Mouse (Mus musculus) small intestine, adult 2 months (tissue): ENCODE measurements at regions not wholly inside any gene's neighbourhood (a gene's known extent, or its start where the extent isn't known, plus 50 kb on each side); places are given as distances from the start of the nearest gene placed in this dataset.

Experiments
- H3K27ac ChIP-seq: fragments of 200-500 bp; 2 replicates; pipeline ENCODE4 v1.5.1; 2012; ENCODE audit warnings: low read depth, low read length, control low read depth, inconsistent platforms; ENCODE audit not compliant: insufficient read depth
- H3K27me3 ChIP-seq: fragments of 200-500 bp; 2 replicates; pipeline ENCODE4 v1.6.1; 2012; ENCODE audit warnings: mild to moderate bottlenecking, moderate library complexity, low read length, inconsistent platforms; ENCODE audit not compliant: control insufficient read depth, insufficient read depth
- H3K36me3 ChIP-seq: fragments of 200-500 bp; 2 replicates; pipeline ENCODE4 v1.6.1; 2012; ENCODE audit warnings: mild to moderate bottlenecking, low read length, control low read depth, inconsistent platforms; ENCODE audit not compliant: control insufficient read depth, insufficient read depth
- H3K4me1 ChIP-seq: fragments of 200-500 bp; 2 replicates; pipeline ENCODE4 v1.6.1; 2012; ENCODE audit warnings: low read length, inconsistent platforms, mixed read lengths; ENCODE audit not compliant: control insufficient read depth, insufficient read depth, insufficient read length
- H3K4me3 ChIP-seq: fragments of 200-500 bp; 2 replicates; pipeline ENCODE4 v1.5.1; 2012; ENCODE audit warnings: low read depth, mild to moderate bottlenecking, control low read depth, inconsistent platforms, low read length, moderate library complexity
- CTCF ChIP-seq: fragments of 200-500 bp; IDR thresholded peaks from 2 replicates; pipeline ENCODE4 v1.5.1; 2012; ENCODE audit warnings: low read depth, mild to moderate bottlenecking, control low read depth, inconsistent platforms, low read length, moderate library complexity, mixed read lengths; ENCODE audit not compliant: insufficient replicate concordance, insufficient read length; ENCODE audit errors: extremely low read depth
- POLR2A ChIP-seq: fragments of 200-500 bp; IDR thresholded peaks from 2 replicates; pipeline ENCODE4 v1.6.1; 2012; ENCODE audit warnings: low read depth, mild to moderate bottlenecking, control low read depth, inconsistent platforms, low read length, moderate library complexity
- WGBS: fragments of 180-500 bp; shearing (Covaris S2); methylation state at CpG from one replicate; pipeline ENCODE4 v1.1.7; 2018; 5-methylcytosine and 5-hydroxymethylcytosine counted together

DNA sequence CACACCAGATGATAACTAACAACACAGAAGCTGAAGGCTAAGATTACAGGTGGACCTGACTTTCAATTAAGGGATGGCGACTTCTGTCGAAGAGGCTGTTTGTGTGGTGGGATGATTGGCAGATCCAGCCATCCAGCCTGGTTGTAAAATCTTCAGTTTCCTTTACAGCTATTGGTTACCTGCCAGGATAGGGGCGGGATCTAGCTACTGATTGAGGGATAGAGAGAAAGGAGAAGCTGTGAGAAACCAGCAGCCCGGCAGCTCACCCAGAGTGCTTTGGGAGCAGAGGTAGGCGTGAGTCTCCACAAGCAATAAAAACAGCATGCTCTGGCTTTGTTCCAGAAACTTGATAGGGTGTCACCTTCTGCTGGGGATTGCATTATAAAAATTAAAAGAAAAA, 119.1 kb upstream of the Mocs1 start:
- no peak for TF ChIP-seq POLR2A
- no peak for TF ChIP-seq CTCF
- Histone ChIP-seq H3K4me1 (peaks cover 17% of the 10 kb centered on the region; the same call in 1 of the 2 replicates), H3K27ac (no peak overlapping the region), H3K27me3 (no peaks in the 10 kb centered on the region), H3K36me3 (no peaks in the 10 kb centered on the region), H3K4me3 (no peak overlapping the region)
- WGBS, result 9% methylated on average over 5 of the region's 5 CpGs

DNA sequence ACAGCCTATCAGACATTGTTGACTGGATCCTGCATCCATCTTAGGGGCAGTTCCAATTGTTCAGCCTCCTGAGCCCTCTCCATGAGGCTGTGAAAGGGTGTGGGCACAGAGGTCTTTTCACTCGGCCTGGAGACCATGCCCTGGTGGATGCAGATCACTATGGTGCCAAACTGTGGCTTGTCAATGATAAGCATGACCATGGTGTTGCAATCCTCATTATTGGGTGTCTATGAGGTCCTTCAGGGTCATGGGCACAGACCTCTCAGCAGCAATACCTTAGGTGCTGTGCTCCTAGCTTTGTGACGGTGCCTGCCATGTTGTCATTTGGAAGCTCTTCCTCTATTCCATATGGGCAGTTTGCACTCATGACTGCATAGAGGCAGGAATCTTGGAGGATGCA, 114.0 kb upstream of the Mocs1 start:
- 82% methylated on average over 2 of the region's 2 CpGs for WGBS
- Histone ChIP-seq H3K27me3 (no peaks in the 10 kb centered on the region), H3K27ac (no peak overlapping the region), H3K4me3 (no peak overlapping the region), H3K4me1 (no peaks in the 10 kb centered on the region; the same call in 1 of the 2 replicates), H3K36me3 (no peaks in the 10 kb centered on the region)
- TF ChIP-seq CTCF (no peak), POLR2A (no peak)

DNA sequence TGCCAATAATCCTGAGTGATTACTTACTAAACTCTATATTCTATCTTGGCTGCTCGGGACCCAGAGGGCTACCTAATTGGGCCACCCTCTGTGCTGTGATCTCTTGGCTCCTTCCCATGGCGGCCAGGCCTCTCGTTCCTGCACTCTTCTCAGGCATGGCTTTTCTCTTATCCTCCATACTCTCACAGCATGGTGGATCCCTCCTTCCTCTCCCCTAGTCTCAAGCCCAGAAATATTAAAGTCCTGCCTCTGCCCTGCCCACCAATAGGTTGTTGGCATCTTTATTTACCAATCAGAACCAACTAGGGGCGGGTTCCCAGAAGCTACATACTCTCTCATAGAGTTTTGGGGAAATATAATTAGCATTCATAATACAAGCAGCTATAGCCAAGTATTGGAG, 100.6 kb upstream of the Mocs1 start:
- Histone ChIP-seq H3K27me3 (no peaks in the 10 kb centered on the region), H3K27ac (no peak overlapping the region), H3K4me1 (no peaks in the 10 kb centered on the region), H3K36me3 (no peaks in the 10 kb centered on the region), H3K4me3 (no peak overlapping the region)
- 67% methylated on average over 4 of the region's 4 CpGs for WGBS
- TF ChIP-seq CTCF (no peak), POLR2A (no peak)

DNA sequence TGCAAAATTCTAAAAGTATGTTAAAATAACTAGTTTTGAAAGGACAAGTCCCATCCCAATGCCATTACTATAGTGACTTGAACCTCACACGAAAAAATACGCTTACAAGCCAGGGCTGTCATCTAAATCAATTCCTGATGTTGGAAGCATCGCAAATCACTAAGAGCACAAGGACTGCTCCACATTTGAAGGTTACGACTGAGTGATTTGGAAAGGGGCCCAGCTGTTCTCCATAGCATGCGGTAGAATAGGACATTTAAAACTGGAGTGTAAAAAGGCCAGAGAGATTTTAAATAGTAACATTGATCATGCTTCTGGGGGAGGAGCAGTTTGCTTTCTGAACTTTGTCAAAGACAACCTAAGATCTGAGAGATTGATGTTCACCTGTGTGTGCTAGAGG, 92.8 kb upstream of the Mocs1 start:
- 85% methylated on average over 5 of the region's 5 CpGs for WGBS
- Histone ChIP-seq H3K4me1 (no peaks in the 10 kb centered on the region), H3K36me3 (no peaks in the 10 kb centered on the region), H3K4me3 (no peak overlapping the region), H3K27me3 (no peaks in the 10 kb centered on the region), H3K27ac (no peak overlapping the region)
- TF ChIP-seq CTCF (no peak), POLR2A (no peak)

DNA sequence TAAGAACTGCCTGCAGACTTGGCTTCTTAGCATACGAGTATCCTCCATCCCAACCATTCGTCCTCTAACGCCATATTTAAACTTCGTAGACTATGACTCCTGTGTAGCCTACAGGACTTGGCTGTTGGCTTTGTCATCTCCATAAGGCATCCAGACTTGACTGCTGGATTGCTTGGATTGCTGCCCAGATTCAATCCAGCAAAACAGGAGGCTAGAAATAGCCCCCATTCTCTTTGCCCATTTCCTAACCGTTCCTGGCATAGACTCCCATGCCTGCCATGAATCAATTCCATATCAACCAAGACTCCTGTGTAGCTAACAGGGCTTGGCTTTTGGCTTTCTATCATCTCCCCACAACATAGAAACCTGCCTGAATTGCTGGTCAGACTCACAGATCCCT, 90.3 kb upstream of the Mocs1 start:
- Histone ChIP-seq H3K27ac (no peak overlapping the region), H3K27me3 (no peaks in the 10 kb centered on the region), H3K4me1 (no peaks in the 10 kb centered on the region), H3K4me3 (no peak overlapping the region), H3K36me3 (no peaks in the 10 kb centered on the region)
- TF ChIP-seq CTCF (no peak), POLR2A (no peak)
- WGBS, result 93% methylated on average over 5 of the region's 5 CpGs

DNA sequence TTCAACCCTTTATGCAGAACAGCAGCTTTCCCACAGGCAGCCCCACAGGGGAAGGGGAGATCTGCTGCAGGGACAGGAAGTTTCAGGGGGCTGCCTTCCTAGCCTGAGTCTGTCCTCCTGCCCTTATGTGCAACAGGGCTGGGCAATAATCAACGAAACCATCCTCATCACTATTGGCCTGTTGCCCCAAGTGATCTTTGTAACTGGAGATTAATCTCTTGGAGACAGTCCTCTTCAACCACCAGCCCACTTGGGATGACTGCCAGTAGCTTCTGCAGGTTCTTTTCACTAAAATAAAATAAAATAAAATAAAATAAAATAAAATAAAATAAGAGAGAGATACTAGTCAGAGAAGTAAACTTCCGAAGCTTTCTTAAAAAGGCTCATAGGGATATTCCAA, 85.5 kb upstream of the Mocs1 start:
- Histone ChIP-seq H3K27ac (no peak overlapping the region), H3K36me3 (no peaks in the 10 kb centered on the region), H3K27me3 (no peaks in the 10 kb centered on the region), H3K4me3 (no peak overlapping the region), H3K4me1 (no peaks in the 10 kb centered on the region)
- WGBS, result 70% methylated on average over 2 of the region's 2 CpGs
- TF ChIP-seq CTCF (no peak), POLR2A (no peak)

DNA sequence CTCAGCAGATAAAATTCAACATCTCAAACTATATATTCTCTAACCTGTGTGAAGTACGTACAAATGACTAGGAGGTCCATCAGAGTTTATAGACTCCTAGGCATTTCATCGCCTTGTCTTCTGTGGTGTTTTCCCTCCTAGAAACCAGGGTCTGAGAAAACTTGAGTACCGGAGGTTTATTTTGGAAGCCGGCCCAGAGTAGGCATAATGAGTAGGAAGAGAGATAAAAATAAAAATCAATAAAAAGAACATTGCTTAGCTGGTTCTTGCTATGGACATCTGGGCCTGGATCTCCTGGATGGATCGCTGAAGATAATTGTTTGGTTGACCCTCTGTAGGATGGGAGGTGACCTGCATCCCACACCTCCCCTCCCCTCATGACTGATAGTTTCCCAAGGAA, 81.5 kb upstream of the Mocs1 start:
- WGBS, result 35% methylated on average over 5 of the region's 5 CpGs
- Histone ChIP-seq H3K27ac (no peak overlapping the region), H3K27me3 (no peaks in the 10 kb centered on the region), H3K4me1 (no peaks in the 10 kb centered on the region), H3K36me3 (no peaks in the 10 kb centered on the region), H3K4me3 (no peak overlapping the region)
- TF ChIP-seq CTCF, result no peak
- TF ChIP-seq POLR2A, result no peak

DNA sequence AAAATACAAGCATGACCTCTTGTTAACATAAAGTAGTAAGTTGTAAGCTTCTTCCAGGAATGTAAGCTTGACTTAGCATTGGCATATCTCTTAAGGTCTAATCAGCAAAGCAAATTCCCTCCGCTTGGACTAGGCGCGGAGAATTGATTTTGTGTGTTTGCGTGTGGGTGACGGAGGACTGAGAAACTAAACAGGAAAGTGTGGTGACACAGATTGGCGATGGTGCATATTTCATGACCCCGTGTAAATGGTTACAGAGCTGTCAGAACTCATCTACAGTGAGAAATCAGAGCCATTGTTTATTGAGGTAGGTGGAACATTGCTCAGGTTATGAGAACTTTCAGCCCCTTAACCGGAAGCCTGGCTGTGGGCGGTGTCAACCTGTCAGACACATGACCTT, 78.8 kb upstream of the Mocs1 start:
- no peak overlapping the region for H3K27ac ChIP-seq
- TF ChIP-seq CTCF (no peak), POLR2A (no peak)
- 62% methylated on average over 9 of the region's 9 CpGs for WGBS

More for the DNA sequence above, 78.8 kb upstream of the Mocs1 start:
- H3K27me3 ChIP-seq, result no peaks in the 10 kb centered on the region
- no peak overlapping the region for H3K4me3 ChIP-seq
- no peaks in the 10 kb centered on the region for H3K36me3 ChIP-seq
- no peaks in the 10 kb centered on the region for H3K4me1 ChIP-seq
